Mouse (Mus musculus) lung, postnatal 0 days (tissue): ENCODE data around the gene Tspan18.

Experiments used
- CTCF ChIP-seq: IDR thresholded peaks from 2 replicates; pipeline ENCODE4 v1.5.1; 2016; ENCODE audit warnings: antibody characterized with exemption, mild to moderate bottlenecking
- EP300 ChIP-seq: IDR thresholded peaks from 2 replicates; pipeline ENCODE4 v1.6.1; 2016; ENCODE audit warnings: antibody characterized with exemption, mild to moderate bottlenecking, control low read depth

GRCm38 (mm10) chr2:93286742-93287141, 47.6 kb downstream of the Tspan18 start:
- no peak for TF ChIP-seq CTCF
- no peak for TF ChIP-seq EP300
